Mouse (Mus musculus) urinary bladder, postnatal 36 days (tissue): ENCODE results near the gene Mrps15.

ENCODE experiments used
- DNase-seq, 2 experiments: peaks; one replicate each; pipeline ENCODE4 v3.0.0; 2022; ENCODE audit warnings: low spot score in 2 of 2, mixed read lengths in 1 of 2

The Mrps15 gene

DNA sequence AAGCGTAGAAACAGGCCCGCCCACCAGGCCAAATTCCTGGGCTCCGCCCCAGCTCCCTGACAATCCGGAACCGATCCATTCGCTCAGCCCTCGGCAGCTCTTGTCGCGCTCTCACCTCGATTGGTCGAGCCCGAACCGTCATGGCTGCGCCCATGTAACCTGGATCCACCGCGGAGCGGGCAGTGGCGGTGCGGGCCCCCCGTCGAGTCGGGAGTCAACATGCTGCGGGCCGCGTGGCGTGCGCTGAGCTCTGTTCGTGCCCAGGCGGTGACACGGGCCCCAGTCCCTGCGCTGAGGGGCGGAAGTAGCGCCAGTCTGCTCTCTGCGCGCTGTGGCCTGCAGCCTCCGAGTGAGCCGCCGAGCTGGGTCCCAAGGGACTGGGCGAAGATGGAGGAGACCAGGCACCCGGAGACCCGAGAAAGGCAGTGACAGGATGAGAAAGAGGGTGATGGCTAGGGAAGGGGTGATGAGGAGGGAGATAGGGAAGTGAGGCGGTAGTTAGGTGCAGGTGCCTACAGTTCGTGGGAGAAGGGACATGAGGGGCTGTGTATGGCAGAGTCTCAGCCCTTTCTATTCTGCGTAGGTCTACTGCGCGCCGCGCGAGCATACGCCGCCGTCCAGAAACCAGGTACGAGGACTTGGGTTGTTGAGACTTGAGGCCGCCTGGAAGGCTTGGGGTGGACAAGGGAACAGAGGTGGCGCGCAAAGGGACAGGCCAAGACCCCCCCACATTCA is at the start of gene Mrps15:
TSS of gene Mrps15 (plus strand) at position 75 of the 735 bp plus-strand sequence.
- peak; percentile 72 to 88 for DNase-seq

DNA sequence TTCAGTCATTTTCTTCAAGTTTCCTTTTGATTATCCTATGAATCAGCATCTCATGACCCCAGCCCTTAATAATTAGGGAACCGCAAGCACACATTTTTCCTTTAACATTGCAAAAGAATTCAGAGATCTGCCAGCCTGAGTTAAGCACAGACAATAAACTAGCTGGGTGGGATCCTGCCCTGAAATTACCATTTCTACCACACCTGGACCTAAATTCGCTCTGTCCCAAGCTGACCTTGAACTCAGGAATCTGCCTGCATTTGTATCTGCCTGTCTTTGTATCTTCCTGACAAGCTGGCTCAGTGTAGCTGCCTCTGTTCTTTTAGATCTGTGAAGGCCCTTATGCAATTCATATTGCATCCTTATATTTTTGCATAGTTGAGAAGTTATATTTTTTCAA is 48.9 kb upstream of the Mrps15 start:
- no peak for DNase-seq

DNA sequence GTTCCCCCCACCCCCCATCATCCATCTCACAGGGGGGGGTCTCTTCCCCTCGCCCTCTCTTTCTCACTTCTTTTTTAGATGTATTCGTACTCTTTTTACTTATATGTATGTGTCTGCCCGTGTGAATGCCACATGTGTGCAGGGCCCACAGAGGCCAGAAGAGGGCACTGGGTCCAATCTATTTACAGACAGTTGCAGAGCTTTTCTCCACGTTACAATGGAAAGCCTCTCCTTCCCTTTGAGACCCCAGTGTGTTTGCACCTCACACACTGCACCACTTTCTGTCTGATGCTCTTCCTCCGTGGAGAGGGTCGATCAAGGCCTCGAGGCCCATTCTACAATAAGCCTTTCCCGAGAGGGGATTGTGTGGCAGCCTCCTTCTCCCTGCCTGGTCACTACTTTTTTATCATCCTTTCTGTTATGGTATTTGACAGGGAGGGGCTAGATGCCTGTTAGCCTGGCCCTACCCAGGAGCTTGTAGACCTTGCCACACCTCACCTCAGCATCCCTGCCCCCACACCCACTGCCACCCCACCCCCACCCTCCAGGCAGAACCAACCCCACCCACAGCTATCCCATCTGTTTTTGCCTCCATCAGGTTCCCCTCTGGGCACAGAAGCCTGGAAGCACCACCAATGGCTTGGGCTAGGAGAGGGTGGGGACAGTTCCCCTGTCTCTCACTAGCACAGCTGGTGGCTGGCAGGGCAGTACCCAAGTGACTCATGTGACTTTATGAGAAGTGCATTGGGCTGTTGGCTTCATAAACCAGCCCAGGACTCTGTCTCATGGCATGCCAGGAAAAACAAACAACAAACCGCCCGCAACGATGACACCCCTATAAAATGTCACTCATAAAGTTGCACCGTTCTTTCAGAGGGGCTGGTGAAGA is 45.2 kb upstream of the Mrps15 start:
- no peak for DNase-seq

DNA sequence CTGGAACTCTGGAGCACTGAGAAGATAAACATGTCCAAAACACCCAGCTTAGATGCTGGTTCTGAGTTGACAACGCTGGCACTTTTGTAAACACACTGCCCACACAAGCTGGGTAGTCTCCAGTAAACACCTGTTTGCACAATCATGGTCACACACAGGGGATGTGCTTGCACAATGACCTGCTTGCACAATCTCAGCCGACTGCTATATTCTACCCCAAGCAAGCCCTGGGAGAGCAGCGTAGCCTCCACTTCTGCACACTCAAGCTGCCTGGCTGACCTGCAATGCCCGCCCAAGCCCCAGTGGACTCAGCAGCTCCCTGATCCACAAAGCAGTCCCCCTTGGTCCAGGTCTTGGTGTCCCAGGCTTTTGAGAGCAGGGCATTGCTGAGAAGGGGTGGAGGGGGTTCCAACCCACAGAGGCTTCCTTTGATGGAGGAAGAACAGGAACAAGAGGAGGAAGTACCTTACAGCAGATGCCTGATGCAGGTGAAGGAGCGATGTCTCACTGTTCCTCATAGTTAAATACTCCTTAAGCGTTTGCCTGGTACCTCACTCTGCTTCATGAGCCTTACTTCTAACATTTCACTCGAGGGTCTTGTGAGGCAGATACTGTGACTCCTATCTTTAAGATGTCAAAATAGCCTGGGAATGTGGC is 28.9 kb upstream of the Mrps15 start:
- DNase-seq: peak in 1 of 2 experiments; percentile 24

DNA sequence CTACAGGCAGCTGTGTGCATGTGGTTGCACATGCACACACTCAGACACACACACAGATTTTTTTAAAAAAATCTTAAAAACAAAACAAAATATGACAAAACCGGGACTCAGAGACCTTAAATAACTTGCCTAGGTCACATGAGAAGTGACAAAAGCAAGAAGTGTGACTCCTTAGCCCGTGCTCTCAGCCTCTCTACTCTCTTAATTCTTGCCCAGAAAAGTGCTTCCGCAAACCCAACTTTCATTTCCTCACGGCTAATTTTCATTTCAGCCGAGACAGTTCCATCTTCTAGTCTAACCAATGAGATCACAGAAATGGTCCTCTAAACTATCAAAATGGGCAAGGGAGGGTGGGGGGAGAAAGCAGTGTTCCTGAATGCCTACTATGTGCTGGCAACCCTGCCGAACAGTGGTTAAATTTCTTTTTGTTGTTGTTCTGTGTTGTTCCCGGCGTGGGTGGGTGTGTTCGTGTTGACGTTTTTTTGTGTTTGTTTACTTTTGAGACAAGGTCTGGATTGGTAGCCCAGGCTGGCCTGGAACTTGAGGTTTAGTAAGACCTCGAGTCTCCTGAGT is 27.7 kb upstream of the Mrps15 start:
- DNase-seq: no peak

DNA sequence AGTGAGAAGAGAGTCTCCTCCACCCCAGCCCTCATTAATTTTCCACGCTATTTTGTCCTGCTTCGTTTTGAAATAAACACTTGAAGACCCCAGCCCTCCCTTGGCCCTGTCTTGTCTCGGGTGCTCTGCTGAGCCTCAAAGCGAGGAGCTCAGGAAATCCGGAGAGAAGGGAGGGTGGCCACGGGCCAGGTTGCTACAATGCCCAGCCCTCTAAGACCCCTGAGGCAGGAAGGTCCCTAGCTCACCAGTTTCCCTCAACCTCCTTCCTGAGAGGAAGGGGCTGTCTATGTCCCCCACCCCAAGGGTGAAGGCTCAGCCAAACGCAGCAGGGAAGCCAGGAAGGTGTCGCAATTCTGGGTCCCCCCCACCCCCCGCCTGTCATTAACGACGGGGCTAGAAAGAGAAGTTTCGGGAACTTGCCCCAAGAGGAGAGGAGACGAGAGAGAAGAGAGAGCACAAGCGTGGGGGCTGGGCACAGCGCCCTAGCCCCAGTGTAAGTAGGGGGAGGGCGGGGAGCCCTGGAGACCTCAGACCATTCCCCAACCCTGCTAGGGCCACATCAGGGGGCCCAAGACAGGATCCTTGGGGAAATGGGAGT is 22.3 kb upstream of the Mrps15 start, which contains the start of gene Csf3r:
TSS of gene Csf3r (plus strand) at position 248 of the 598 bp plus-strand sequence.
- no peak for DNase-seq

DNA sequence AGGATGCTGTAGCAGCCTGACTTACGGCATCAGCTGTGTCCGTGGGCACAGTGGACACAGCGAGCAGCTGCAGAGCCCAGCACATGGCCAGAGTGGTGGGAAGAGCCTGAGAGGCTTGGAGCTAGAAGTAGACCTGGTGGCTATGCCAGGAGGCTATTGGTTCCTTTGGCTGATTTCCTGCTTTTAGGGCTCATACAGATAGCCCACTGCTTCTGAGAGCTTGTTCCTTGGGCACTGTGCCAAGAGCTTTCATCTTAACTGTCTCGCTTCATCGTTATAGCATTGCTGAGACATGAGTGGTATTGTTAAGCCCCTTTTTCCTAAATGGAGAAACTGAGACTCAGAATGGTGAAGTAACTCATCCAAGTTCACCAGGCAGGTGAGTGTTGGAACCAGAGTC is 20.9 kb upstream of the Mrps15 start:
- no peak for DNase-seq

DNA sequence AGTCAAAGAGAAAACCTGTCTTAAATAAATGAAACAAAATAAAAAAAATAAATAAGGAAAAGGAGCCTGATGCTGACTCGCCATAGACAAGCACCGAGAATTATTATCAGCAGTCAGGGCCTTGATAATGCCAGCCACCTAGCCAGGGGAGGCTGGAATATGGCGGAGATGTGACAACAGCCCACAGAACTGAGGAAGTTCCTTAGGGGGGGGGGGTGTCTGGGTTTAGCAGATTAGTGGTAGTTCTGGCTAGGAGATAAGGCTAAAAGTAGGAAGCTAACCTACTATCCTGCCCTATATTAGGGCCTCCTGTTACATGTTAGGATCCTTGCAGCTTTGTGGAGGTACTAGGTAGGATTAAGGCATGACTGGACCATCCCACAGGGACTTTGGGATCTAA is 18.7 kb upstream of the Mrps15 start:
- DNase-seq: no peak

DNA sequence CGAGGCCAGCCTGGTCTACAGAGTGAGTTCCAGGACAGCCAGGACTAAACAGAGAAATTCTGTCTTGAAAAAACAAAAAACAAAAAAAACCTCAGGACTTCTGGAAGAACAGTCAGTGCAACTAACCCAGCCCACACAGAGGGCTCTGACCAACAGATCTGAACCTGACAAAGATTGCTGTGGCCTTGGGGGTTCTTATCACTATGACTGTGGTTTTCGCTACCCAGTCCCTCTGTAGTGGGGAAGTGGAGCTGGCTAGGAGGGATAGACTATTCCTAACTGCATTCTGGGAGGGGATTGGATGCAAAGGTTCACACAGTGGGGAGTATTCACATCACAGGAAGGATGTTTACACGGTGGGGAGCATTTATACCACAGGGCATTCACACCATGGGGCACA is 17.7 kb upstream of the Mrps15 start:
- DNase-seq: no peak

DNA sequence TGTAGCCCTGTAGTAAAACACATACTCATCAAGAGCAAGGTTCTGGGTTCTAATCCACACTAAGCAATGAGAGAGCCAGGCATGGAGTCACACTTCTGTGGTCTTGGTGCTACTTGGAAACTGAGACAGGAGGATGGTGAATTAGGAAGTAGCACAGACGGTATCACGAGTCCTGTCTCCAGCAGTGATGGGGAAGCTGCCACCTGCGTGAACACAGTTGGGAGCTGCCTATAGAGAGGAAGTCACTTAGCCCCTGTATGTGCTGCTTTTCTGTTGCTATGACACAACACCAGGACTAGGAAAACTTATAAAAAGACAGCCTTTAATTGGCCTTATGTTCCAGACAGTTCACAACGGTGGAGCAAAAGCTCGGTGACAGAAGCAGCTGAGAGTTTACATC is 16.0 kb upstream of the Mrps15 start:
- no peak for DNase-seq

DNA sequence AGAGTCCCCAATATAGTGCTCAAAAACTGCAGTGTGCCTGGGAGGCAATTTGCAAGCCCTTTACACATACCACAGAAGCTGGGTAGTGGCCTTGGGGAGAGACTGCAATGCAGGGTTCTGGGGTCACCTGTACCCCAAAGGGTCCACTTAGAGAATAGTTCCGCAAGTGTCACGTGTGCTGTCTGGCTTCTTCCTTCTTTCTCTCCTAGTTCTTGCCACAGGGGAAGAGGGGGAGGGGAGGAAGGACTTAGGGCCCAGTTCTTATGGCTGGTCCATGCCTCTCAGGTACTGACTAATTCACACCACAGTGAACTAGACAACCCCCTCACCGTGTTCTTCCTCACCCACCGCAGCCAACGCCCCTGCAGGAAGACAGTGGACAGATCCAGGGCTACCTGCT is 11.3 kb upstream of the Mrps15 start:
- no peak for DNase-seq

DNA sequence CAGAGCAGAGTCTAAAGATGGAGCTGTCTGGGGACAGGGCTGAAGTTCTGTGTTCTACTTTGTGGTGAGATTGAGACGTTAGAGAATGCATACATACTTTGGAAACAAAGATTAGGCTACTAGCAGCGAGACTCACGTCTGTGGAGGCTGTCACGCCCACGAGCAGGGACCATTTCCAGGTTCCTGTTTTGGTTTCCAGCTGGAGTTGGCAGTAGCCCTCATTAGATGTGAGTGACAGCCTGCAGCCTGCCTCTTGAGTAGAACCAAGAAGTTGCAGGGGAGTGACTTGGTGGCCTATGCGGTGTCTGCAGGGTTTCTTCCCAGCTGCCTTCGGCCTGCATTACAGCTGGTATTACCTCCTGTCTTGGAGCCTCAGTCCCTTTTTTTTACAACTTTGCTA is 4.9 kb downstream of the Mrps15 start:
- DNase-seq: peak in 1 of 2 experiments; percentile 13

DNA sequence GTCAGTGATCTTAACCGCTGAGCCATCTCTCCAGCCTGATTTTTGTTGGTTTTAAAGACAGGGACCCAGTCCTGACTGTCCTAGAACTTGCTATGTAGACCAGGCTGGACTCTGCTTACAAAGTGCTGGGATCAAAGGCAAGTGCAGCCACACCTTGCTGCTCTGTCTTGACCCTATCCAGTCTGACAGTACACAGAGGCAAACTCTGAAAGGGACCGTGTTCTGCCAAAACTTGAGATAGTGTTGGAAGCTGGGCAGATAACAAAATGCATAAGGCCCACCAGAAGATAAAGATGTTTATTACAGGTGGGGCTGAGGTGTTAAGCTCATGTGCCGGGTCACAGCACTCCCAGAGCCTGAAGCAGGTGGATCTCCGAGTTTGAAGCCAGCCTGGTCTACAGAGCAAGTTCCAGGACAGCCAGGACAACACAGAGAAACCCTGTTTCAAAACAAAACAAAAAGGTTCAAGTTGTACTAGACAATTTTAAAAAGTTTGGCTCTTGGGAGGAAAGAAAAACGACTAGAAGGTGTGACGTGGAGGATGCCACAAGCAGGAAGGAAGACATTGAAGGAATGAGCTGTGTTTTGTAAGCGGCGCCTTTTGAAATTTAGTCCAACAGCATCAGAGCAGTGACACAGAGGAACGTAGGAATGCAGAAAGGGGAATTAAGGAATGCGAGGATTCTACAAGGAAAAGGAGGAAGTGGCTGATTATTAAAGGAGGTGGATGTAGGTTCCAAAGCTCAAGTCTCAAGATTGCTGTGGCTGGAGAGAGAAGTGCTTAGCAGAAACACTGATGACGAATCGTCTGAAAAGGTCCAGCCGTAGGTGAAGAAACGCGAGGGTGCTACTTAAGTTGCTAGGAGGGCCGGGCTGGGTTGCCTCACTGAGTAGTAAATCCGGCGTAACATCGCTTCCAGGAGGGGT is 10.7 kb downstream of the Mrps15 start:
- no peak for DNase-seq

DNA sequence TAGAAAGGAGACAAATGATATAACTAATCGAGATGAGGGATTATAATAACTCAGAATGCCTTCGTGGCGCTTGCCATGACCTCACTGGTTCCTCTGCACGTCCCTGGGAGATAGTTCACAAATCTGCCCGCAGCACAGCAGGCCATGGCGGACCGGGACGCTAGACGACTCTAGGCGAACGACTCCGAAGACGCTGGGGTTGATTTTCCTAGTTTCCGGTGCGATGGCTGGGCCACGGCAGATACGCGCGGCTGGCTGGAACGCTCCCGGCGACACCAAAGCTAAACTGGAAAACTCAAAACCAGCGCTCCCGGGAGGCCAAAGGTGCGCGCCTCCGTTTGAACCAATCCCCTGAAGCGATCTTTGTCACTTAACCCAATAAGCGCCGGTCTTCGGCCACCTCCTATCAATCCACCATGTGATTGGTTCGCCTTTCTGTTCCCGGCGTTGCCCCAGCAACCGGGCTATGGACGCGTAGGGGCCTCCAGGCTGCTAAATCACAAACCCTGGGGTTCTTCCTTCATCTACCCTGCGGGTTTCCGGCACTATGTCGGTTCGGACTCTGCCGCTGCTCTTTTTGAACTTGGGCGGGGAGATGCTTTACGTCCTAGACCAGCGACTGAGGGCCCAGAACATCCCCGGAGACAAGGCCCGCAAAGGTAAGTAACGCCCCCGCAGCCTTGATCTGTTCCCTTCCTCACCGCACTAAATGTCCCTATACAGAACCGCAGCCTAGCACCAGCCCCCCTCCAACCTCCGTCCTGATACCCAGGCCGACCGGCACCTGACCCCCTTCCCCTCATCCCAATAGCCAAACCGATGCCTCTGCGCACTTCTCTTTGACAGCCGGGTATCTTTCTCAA is 11.6 kb downstream of the Mrps15 start, which contains the start of gene Oscp1:
TSS of gene Oscp1 (plus strand) at position 432 of the 863 bp plus-strand sequence.
- DNase-seq: peak; percentile 83 to 88

DNA sequence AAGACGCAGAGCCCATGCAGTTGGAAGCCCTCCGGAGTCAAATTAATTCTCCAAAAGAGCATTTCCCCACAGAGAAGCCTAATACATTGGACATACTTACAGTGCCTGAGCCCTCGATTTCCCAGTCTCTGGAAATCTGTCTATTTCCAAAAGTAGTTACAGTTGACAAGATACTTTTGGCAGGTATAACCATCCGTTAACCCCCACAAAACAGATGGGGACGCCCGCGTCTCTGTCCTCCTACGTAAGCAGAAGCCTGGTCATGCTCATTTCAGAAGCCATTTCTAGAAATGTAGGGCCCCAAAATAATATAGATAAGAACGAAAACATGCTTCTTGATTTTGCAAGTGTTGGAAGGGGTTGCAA is 12.3 kb downstream of the Mrps15 start:
- DNase-seq: no peak

DNA sequence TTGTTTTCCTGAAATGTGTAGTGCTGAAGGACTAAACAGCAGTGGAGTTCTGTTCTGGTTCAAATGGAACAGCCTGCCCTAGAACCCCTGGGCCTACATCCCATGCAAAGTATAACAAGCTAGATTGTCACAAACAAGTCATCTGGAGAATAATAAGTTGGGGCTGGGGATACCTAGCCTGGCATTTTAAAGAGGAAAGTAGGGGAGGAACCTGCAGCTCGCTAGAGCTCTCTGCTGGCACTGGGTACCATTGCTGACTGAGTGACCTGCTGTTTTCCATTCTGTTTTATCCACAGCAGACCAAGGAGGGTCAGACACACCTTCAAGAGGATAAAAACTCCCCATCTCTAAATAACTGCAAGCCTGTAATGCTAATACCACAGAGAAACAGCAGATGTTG is 16.1 kb downstream of the Mrps15 start:
- DNase-seq: no peak

DNA sequence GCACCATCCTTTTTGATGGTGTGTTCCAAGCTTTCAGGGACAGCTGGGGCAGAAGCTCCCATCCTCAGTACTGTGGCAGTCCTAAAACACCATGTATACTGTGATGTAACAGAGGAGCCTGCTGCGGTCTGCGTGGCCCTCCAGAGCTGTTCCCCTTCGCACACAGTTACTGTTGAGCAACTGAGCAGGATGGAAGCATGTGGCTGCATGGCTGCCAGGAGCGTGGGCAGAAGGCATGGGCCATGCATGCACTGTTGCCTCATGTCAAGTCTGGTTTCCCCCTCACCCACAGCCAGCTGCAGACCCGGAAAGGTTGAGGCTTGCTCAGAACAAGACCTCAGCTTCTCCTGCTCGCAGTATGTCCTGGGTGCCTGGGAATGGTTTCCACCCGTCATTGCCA is 18.5 kb downstream of the Mrps15 start:
- DNase-seq: peak in 1 of 2 experiments; percentile 54

DNA sequence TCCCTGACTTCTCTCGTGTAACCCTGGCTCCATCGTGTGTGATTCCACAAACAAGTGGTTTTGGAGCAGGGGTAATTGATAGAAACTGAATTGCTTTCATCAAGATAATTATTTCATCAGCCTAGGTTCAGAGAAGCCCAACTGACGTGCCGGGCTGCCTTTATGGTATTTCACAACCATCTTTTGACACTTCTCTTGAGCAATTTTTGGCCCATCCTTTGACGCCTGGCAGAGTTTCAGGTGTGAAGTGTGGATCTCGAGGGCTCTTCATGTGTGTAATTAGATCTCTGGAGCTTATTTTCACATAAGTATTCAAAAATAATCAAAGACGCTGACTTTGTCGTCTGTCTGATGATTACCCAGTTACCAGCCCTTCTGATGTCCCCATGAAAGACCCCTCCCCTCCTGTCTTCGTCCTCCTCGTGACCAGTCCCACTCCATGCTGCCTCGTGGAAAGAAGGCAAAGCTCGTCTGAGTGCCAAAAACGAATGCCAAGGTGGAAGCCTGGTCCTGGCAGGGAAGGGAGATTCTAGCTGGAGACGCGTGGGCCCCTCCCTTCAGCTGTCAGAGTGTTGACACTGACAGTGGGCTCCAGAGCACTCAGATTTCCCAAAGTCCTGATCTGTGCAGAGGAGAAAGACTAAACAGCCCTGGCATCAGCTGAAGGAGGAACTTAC is 20.8 kb downstream of the Mrps15 start:
- DNase-seq: peak in 1 of 2 experiments; percentile 70

DNA sequence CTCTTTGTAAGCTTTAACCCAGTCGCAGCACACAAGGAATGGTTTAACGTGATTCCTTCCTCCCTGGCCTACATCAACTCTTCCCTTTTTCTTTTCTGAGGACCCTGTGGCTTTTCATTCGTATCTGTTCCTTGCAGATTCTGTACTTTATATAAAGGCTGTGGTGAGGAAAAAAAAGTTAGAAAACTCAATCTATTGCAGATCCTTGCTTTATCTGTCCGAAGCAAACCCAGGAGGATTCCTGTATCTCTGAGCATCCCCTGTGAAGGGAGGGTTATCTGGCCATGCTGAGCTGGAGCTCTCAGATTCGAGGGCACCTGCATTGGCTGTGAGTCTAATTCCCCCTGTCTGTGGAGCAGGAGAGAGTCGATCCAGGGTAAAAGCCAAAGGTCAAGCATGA is 22.1 kb downstream of the Mrps15 start:
- no peak for DNase-seq
